Mouse (Mus musculus): ENCODE results near the gene Tab1. TPM values are rescaled to one million over a fixed set of nuclear protein-coding genes. Genes with fewer than 3 reads are reported as not detected.

The Tab1 gene
- polyA plus RNA-seq, 1 experiment from 2014 or later = 31.1 TPM

Other genes starting within 250 kb of the Tab1 start
- 13.5 and 13.9 TPM in 2 replicates for gene Apobec3, start 241.5 kb upstream of the Tab1 start, polyA plus RNA-seq (2015; fragmentation: Nextera tagmentation; extraction: Ambion mirVana)
- gene Cbx7, start 162.0 kb upstream of the Tab1 start, polyA plus RNA-seq (2015; fragmentation: Nextera tagmentation; extraction: Ambion mirVana) = 1.5 TPM in 2 replicates
- 2.2 and 2.6 TPM in 2 replicates for gene Pdgfb, start 118.2 kb upstream of the Tab1 start, polyA plus RNA-seq (2015; fragmentation: Nextera tagmentation; extraction: Ambion mirVana)
- gene Syngr1, start 41.8 kb upstream of the Tab1 start, polyA plus RNA-seq (2015; fragmentation: Nextera tagmentation; extraction: Ambion mirVana) = 27.3 and 30.7 TPM in 2 replicates
- gene Rpl3, start 41.3 kb upstream of the Tab1 start, polyA plus RNA-seq (2015; fragmentation: Nextera tagmentation; extraction: Ambion mirVana) = 603 and 677 TPM in 2 replicates
- gene Mgat3, start 40.6 kb downstream of the Tab1 start, polyA plus RNA-seq (2015; fragmentation: Nextera tagmentation; extraction: Ambion mirVana) = 1.2 and 1.3 TPM in 2 replicates
- gene Mief1, start 100.9 kb downstream of the Tab1 start, polyA plus RNA-seq (2015; fragmentation: Nextera tagmentation; extraction: Ambion mirVana) = 25.5 and 25.9 TPM in 2 replicates
- gene AC140267.1, start 102.7 kb downstream of the Tab1 start, polyA plus RNA-seq (2015; fragmentation: Nextera tagmentation; extraction: Ambion mirVana) = not detected in 2 replicates
- 74.9 and 83.4 TPM in 2 replicates for gene Atf4, start 122.1 kb downstream of the Tab1 start, polyA plus RNA-seq (2015; fragmentation: Nextera tagmentation; extraction: Ambion mirVana)
- gene Rps19bp1, start 131.2 kb downstream of the Tab1 start, polyA plus RNA-seq (2015; fragmentation: Nextera tagmentation; extraction: Ambion mirVana) = 39.0 and 39.7 TPM in 2 replicates
- gene Cacna1i, start 154.1 kb downstream of the Tab1 start, polyA plus RNA-seq (2015; fragmentation: Nextera tagmentation; extraction: Ambion mirVana) = not detected in 2 replicates